Mouse (Mus musculus) erythroblast, embryonic 14.5 days (primary cell): Measurements from ENCODE around the gene Tmem120a. TPM values are rescaled to one million over a fixed set of nuclear protein-coding genes. Genes with fewer than 3 reads are reported as not detected.

Experiments used
- H3K27me3 ChIP-seq: 2 replicates; pipeline ENCODE4 v1.6.1; 2012; ENCODE audit warnings: inconsistent platforms; ENCODE audit not compliant: control insufficient read depth
- H3K36me3 ChIP-seq: 2 replicates; pipeline ENCODE4 v1.6.1; 2012; ENCODE audit warnings: mild to moderate bottlenecking, inconsistent platforms; ENCODE audit not compliant: control insufficient read depth
- H3K4me1 ChIP-seq: 2 replicates; pipeline ENCODE4 v1.6.1; 2012; ENCODE audit warnings: inconsistent platforms; ENCODE audit not compliant: control insufficient read depth
- H3K4me3 ChIP-seq: replicated peaks from 2 replicates; pipeline ENCODE3; 2012; ENCODE audit warnings: moderate library complexity, mild to moderate bottlenecking, inconsistent platforms
- H3K9me3 ChIP-seq: 2 replicates; pipeline ENCODE4 v1.6.1; 2012; ENCODE audit warnings: low read length, inconsistent platforms, mixed read lengths; ENCODE audit not compliant: control insufficient read depth
- GATA1 ChIP-seq: IDR thresholded peaks from 2 replicates; pipeline ENCODE4 v1.6.1; 2012; ENCODE audit warnings: low read length, inconsistent platforms, mixed read lengths
- TAL1 ChIP-seq: IDR thresholded peaks from 3 replicates; pipeline ENCODE4 v1.6.1; 2012; ENCODE audit warnings: low read length, inconsistent platforms, mixed read lengths
- polyA plus RNA-seq: library from polyadenylated mRNA; stranded (reverse); fragments of >175 nt; gene quantifications from 2 replicates; pipeline ENCODE4 v1.2.3, GENCODE M21; 2012

Gene Tmem120a
- polyA plus RNA-seq, 1 experiment = 0.25 TPM

GRCm38 (mm10) chr5:135735741-135736140, 8.5 kb downstream of the Tmem120a start:
- TF ChIP-seq TAL1 = no peak
- TF ChIP-seq GATA1 = no peak
- no peak overlapping the region for H3K4me3 ChIP-seq

DNA sequence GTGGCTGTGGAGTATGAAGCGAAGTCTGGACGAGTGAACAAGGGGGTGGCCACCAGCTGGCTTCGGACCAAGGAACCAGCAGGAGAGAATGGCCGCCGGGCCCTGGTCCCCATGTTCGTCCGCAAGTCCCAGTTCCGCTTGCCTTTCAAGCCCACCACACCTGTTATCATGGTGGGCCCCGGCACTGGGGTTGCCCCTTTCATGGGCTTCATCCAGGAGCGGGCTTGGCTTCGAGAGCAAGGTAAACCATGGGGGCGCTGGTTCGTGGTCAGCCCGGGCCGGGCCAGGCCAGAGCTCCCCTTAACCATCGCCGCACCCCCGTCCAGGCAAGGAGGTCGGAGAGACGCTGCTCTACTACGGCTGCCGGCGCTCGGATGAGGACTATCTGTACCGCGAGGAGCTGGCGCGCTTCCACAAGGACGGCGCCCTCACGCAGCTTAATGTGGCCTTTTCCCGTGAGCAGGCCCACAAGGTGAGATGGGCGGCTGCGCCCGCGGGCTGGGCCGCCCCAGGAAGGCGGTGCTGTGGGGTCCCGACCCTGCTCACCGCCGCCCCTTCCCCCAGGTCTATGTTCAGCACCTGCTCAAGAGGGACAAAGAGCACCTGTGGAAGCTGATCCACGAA, 10.1 kb downstream of the Tmem120a start:
- Histone ChIP-seq H3K4me1 (no peaks in the 10 kb centered on the region), H3K27me3 (no peaks in the 10 kb centered on the region), H3K4me3 (no peak overlapping the region), H3K36me3 (peaks cover 73% of the 10 kb centered on the region), H3K9me3 (peaks cover 11% of the 10 kb centered on the region)
- no peak for TF ChIP-seq GATA1
- no peak for TF ChIP-seq TAL1

More at GRCm38 (mm10) chr5:135735741-135736140, 8.5 kb downstream of the Tmem120a start:
- Histone ChIP-seq H3K36me3 (peaks cover 58% of the 10 kb centered on the region), H3K9me3 (peaks cover 11% of the 10 kb centered on the region), H3K27me3 (no peaks in the 10 kb centered on the region), H3K4me1 (no peaks in the 10 kb centered on the region)

DNA sequence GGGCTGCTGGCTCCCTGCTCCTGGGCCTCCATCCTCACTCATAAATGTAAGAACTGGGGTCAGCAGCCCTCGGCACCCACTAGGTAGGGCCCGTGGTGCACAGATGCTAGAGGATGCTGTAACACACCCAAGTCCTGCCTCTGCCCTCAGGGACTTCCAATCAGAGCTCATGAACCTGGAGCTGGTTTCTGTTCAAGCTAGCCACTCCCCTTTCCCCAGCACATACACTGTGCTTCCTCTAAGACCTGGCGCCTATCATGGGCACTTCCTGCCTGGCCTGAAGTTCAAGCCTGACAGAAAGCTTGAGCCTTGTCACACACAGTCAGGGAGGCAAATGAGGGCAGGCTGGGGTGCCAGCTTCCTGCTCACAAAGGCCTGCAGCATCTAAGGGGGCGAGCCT, 11.2 kb downstream of the Tmem120a start:
- Histone ChIP-seq H3K4me1 (no peaks in the 10 kb centered on the region), H3K36me3 (peaks cover 80% of the 10 kb centered on the region), H3K4me3 (no peak overlapping the region), H3K27me3 (no peaks in the 10 kb centered on the region), H3K9me3 (peaks cover 11% of the 10 kb centered on the region)
- no peak for TF ChIP-seq GATA1
- TF ChIP-seq TAL1 = no peak

GRCm38 (mm10) chr5:135731322-135731721, 12.9 kb downstream of the Tmem120a start:
- Histone ChIP-seq H3K9me3 (peaks cover 11% of the 10 kb centered on the region), H3K4me1 (no peaks in the 10 kb centered on the region), H3K36me3 (peaks cover 78% of the 10 kb centered on the region), H3K27me3 (no peaks in the 10 kb centered on the region), H3K4me3 (no peak overlapping the region)
- TF ChIP-seq GATA1 = no peak

GRCm38 (mm10) chr5:135730916-135731315, 13.3 kb downstream of the Tmem120a start:
- no peaks in the 10 kb centered on the region for H3K27me3 ChIP-seq
- peaks cover 11% of the 10 kb centered on the region for H3K9me3 ChIP-seq
- peaks cover 77% of the 10 kb centered on the region for H3K36me3 ChIP-seq
- TF ChIP-seq TAL1 (no peak), GATA1 (no peak)
- H3K4me3 ChIP-seq = no peak overlapping the region
- no peaks in the 10 kb centered on the region for H3K4me1 ChIP-seq

DNA sequence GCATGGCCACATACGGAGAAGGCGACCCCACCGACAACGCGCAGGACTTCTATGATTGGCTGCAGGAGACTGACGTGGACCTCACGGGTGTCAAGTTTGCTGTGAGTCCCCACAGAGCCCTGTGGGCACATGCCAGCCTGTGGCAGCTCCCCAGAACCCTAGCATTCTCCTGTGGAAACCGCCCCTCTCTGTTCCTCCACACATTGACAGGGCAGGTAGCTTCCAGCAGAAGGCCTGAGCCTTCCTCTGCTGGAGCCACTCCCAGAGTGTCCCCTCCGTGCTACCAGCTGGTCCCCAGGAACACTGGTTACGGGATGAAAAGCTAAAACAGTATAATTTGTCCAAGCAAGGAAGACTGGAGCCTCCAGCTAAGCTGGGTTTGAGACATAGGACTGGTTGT, 14.0 kb downstream of the Tmem120a start:
- H3K9me3 ChIP-seq = peaks cover 11% of the 10 kb centered on the region
- H3K27me3 ChIP-seq = no peaks in the 10 kb centered on the region
- peaks cover 72% of the 10 kb centered on the region for H3K36me3 ChIP-seq
- H3K4me1 ChIP-seq = no peaks in the 10 kb centered on the region
- no peak overlapping the region for H3K4me3 ChIP-seq
- TF ChIP-seq TAL1 (no peak), GATA1 (no peak)

GRCm38 (mm10) chr5:135729351-135729750, 14.9 kb downstream of the Tmem120a start:
- Histone ChIP-seq H3K4me1 (no peaks in the 10 kb centered on the region), H3K4me3 (no peak overlapping the region), H3K9me3 (peaks cover 11% of the 10 kb centered on the region), H3K36me3 (peaks cover 64% of the 10 kb centered on the region), H3K27me3 (no peaks in the 10 kb centered on the region)
- TF ChIP-seq TAL1 (no peak), GATA1 (no peak)

DNA sequence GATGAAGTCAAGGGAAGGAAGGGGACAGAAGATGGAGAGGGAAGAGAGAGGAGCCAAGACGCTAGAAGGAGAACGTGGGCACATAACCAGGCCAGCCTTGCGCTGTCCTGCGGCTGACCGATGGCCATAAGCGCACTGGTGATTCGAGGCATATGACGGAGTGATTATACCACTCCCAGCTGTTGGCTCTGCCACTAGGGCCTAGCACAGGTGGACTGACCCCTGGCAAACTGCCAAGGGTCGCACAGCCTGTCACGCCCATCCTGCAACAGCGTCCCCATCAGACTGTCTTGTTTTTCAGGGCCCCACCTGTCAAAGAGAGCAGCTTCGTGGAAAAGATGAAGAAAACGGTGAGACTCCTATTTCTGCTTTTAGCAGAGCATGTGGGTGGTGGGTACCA, 15.9 kb downstream of the Tmem120a start:
- TF ChIP-seq TAL1 (no peak), GATA1 (no peak)
- H3K27me3 ChIP-seq = no peaks in the 10 kb centered on the region
- no peaks in the 10 kb centered on the region for H3K4me1 ChIP-seq
- H3K36me3 ChIP-seq = peaks cover 54% of the 10 kb centered on the region
- H3K4me3 ChIP-seq = no peak overlapping the region
- H3K9me3 ChIP-seq = 0 out of 2 replicates have a peak, but pooled peaks cover under 1% of the 10 kb centered on the region

DNA sequence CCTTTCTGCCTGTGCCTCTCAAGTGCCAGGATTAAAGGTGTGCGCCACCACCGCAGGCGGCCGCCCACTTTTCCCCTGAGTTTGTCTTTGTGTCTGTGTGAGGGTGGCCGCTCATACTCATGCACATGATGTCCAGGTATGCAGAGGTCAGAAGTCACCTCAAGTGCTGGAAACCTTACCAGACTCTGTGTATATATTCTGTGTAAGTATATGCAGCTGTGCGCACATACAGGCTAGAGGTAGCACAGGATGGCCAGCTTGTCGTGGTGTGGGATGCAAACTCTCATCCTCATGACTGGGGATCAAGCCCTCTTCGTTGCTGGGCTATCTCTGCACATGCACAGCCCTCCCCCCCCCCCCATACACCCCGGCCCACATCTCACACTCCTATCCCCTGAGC, 16.4 kb downstream of the Tmem120a start:
- peaks cover 49% of the 10 kb centered on the region for H3K36me3 ChIP-seq
- TF ChIP-seq TAL1 = no peak
- TF ChIP-seq GATA1 = no peak

DNA sequence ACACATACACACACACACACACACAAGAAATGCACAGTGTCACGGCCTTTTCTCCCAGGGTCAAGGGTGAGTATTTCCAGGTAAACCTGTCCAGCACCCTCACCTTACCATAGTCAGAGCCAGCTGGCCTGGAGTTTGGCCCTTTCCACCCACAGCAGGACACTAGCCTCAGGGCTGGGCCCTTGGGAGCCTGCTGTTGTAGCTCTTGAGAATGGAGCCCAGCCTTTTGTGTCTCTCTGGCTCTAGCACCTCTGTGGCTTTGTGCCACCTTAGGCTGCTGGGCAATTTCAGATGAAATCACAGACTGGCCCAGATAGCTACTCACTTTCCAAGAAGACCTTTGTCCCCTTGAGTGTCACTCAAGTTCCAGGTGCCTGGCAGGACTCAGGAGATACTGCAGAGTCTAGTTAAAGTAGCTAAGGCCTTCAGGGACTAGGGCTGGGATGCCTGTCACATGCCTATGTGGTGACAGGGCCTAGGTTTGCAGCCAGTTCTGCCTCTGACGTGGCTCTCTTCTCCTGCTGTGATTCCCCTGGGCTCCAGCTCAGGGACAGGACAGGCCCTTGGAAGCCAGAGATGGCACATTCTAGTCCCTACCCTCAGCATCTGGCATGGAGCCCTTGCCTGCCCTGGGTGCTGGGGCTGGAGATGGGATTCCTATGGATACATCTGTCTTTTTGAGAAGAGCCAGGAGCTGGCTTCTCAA, 17.5 kb downstream of the Tmem120a start:
- no peaks in the 10 kb centered on the region for H3K27me3 ChIP-seq
- H3K4me1 ChIP-seq = no peaks in the 10 kb centered on the region
- no peak overlapping the region for H3K4me3 ChIP-seq
- TF ChIP-seq TAL1 (no peak), GATA1 (no peak)
- H3K9me3 ChIP-seq = no peaks in the 10 kb centered on the region
- H3K36me3 ChIP-seq = peaks cover 38% of the 10 kb centered on the region

More for the DNA sequence above, 16.4 kb downstream of the Tmem120a start:
- Histone ChIP-seq H3K27me3 (no peaks in the 10 kb centered on the region), H3K4me1 (no peaks in the 10 kb centered on the region), H3K9me3 (no peaks in the 10 kb centered on the region), H3K4me3 (no peak overlapping the region)
